14 mouse cellular contexts compared by ENCODE assay signal in genomic region chr5:28157781-28158180, GRCm38 (mm10). TPM values are rescaled to one million over a fixed set of nuclear protein-coding genes. Genes with fewer than 3 reads are reported as not detected.
DNase-seq lines count a peak whose midpoint lies in the region; ATAC-seq and TF ChIP-seq lines count a peak whose summit lies in the region.
"Had no signal": no experiment of that assay in that cellular context is flagged by ENCODE, and none has a peak within 500 bp of the region (broad histone marks: within the 10 kb centered on the region; RNA-seq: fewer than 3 reads in every experiment).

No protein-coding gene starts in this region.

- no peaks in the 10 kb centered on the region for H3K36me3 ChIP-seq in heart, embryonic 13.5 days
- H3K36me3 ChIP-seq in hindbrain, embryonic 13.5 days, result no peaks in the 10 kb centered on the region
- H3K36me3 ChIP-seq in midbrain, embryonic 13.5 days, result no peaks in the 10 kb centered on the region

- peak overlapping the region; percentile 36 for H3K4me2 ChIP-seq in heart, embryonic 13.5 days
- peak overlapping the region; percentile 32 for H3K4me2 ChIP-seq in hindbrain, embryonic 13.5 days
- peak overlapping the region; percentile 50 for H3K4me2 ChIP-seq in midbrain, embryonic 13.5 days (replicated peaks)

- no peak for TF ChIP-seq POLR2A in brain, embryonic 14.5 days (IDR thresholded peaks at IDR 0.05; ENCODE audit: borderline replicate concordance, extremely low read depth, insufficient read depth, insufficient read length, poor library complexity, severe bottlenecking)

- H3K4me3 ChIP-seq in heart, embryonic 13.5 days, result peak overlapping the region; percentile 18; the same call in 1 of the 2 replicates
- H3K4me3 ChIP-seq in hindbrain, embryonic 13.5 days, result peak overlapping the region; percentile 22
- H3K4me3 ChIP-seq in midbrain, embryonic 13.5 days (replicated peaks), result peak overlapping the region; percentile 25
- H3K4me3 ChIP-seq: erythroblast, embryonic 14.5 days; myocyte had no signal

- DNase-seq in heart, postnatal 4 days, result no peak
- peak; percentile 6 for DNase-seq in brain, embryonic 14.5 days (ENCODE audit: low read depth)
- no peak for DNase-seq in testis, postnatal 10 days (ENCODE audit: low spot score)
- DNase-seq in right cerebral cortex, adult 2 months (ENCODE audit: low spot score in 2 of 2), result no peak
- DNase-seq: cerebellum, adult 9-10 months; gastrocnemius, postnatal 10 days had no signal

- 1% methylated on average over 17 of the region's 17 CpGs for WGBS in heart, embryonic 13.5 days
- WGBS in hindbrain, embryonic 13.5 days, result under 1% methylated on average over 17 of the region's 17 CpGs
- WGBS in midbrain, embryonic 13.5 days, result 2% methylated on average over 17 of the region's 17 CpGs

- no peak overlapping the region for H3K9ac ChIP-seq in heart, embryonic 13.5 days
- H3K9ac ChIP-seq in hindbrain, embryonic 13.5 days, result no peak overlapping the region
- H3K9ac ChIP-seq in midbrain, embryonic 13.5 days (replicated peaks), result peak overlapping the region; percentile 37; the same call in 1 of the 2 replicates

- peaks cover 8% of the 10 kb centered on the region; the same call in 1 of the 2 replicates for H3K4me1 ChIP-seq in heart, embryonic 13.5 days
- H3K4me1 ChIP-seq in hindbrain, embryonic 13.5 days (replicated peaks), result peaks cover 27% of the 10 kb centered on the region
- H3K4me1 ChIP-seq in midbrain, embryonic 13.5 days (replicated peaks), result peaks cover 37% of the 10 kb centered on the region

- peaks cover 97% of the 10 kb centered on the region for H3K27me3 ChIP-seq in heart, embryonic 13.5 days (replicated peaks)
- H3K27me3 ChIP-seq in hindbrain, embryonic 13.5 days, result peaks cover 97% of the 10 kb centered on the region
- H3K27me3 ChIP-seq in midbrain, embryonic 13.5 days, result peaks cover 83% of the 10 kb centered on the region

- ATAC-seq in heart, embryonic 13.5 days (ENCODE audit: extremely low read depth, insufficient number of reproducible peaks, low FRiP score, low TSS enrichment), result no peak
- no peak for ATAC-seq in hindbrain, embryonic 13.5 days (ENCODE audit: low FRiP score)
- ATAC-seq in midbrain, embryonic 13.5 days, result peak; percentile 25

- no peaks in the 10 kb centered on the region for H3K9me3 ChIP-seq in heart, embryonic 13.5 days
- no peaks in the 10 kb centered on the region for H3K9me3 ChIP-seq in hindbrain, embryonic 13.5 days
- H3K9me3 ChIP-seq in midbrain, embryonic 13.5 days, result no peaks in the 10 kb centered on the region

- TF ChIP-seq CTCF in brain, embryonic 14.5 days (IDR thresholded peaks at IDR 0.05; ENCODE audit: borderline replicate concordance, extremely low read depth, insufficient read depth, insufficient read length), result no peak

- H3K27ac ChIP-seq in heart, embryonic 13.5 days (replicated peaks), result no peak overlapping the region
- 0 out of 2 replicates have a peak overlapping the region, but pooled peaks have one; percentile 23 for H3K27ac ChIP-seq in hindbrain, embryonic 13.5 days
- peak overlapping the region; percentile 78 for H3K27ac ChIP-seq in midbrain, embryonic 13.5 days

RNA-seq across cellular contexts. Expression of gene En2, which starts 7.7 kb away (rescaled TPM):
- not detected in 2 replicates for polyA plus RNA-seq in heart, embryonic 13.5 days (2015; fragmentation: Nextera tagmentation; extraction: Ambion mirVana)
- total RNA-seq in heart, postnatal 4 days (2021), result not detected
- polyA plus RNA-seq in brain, embryonic 14.5 days (2012; rRNA removed), result 16.2 and 30.9 TPM in 2 replicates
- 0.58 and 0.71 TPM in 2 replicates for polyA plus RNA-seq in hindbrain, embryonic 13.5 days (2015; fragmentation: Nextera tagmentation; extraction: Ambion mirVana)
- polyA plus RNA-seq in midbrain, embryonic 13.5 days (2015; fragmentation: Nextera tagmentation; extraction: Ambion mirVana), result 1.9 and 2.2 TPM in 2 replicates
- total RNA-seq: hematopoietic stem cell, adult 5-6 weeks had no signal
- polyA plus RNA-seq: erythroblast, embryonic 14.5 days; limb, embryonic 11.5 days; myocyte; thymus, postnatal 0 days had no signal
